Mouse (Mus musculus): ENCODE data around the gene Cdkl3. TPM values are rescaled to one million over a fixed set of nuclear protein-coding genes. Genes with fewer than 3 reads are reported as not detected.
A peak's percentile ranks its signal among the peaks of the same experiment; 100 is the strongest.

Cdkl3 gene
- total RNA-seq (2014; rRNA removed) = 33.2 and 35.5 TPM in 2 replicates
- polyA plus RNA-seq (2015; fragmentation: Nextera tagmentation; extraction: Ambion mirVana) = 40.4 and 45.1 TPM in 2 replicates

DNA sequence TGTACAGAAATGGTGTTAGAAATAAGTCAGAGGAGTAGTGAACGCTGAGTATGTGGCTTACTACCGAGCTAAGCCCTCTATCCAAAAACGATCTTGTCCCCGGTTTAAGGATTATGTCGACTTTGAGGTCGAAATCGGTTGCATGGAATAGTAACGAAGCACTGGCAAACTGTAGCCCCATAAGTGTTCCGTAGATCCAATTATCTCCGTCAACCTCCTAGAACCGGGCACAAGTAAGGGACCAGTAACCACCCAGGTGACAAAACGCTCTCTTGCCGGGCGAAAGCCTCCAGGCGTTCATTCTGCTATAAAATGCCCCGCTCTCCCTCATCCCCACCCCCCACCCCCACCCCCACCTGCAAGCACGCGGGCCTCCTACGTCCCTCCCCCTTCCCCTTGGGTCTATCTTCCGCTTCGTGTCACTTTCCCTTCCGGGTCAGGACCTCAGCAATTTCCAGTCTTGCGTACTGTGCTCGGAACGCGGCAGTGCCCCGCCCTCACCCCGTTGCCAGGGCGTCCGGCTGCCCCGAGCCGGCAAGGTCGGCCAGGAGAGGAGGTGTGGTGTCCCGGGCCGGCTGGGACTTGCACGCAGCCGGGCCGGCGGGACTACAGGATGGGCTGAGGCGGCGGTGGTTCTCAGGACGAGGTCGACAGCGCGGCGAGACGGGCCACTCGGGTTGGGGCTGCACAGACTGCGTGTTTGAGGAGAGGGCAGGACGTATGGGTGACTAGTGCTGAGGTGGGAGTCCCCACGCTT, at the start of gene Cdkl3:
Gene Cdkl3, plus strand, starts transcription at position 450 of the 757 bp plus-strand sequence.
- peak within 1 kb of the TSS; percentile 93 for H3K27ac ChIP-seq (ENCODE audit: low read depth, low read length)
- DNase-seq = peak; percentile 92
- H3K4me1 ChIP-seq (ENCODE audit: insufficient read depth) = peaks cover 8% of the 10 kb centered on the region

GRCm38 (mm10) chr11:51956112-51956511, 47.9 kb upstream of the Cdkl3 start:
- 67% methylated on average over 9 of the region's 9 CpGs for WGBS
- DNase-seq = no peak

More for the DNA sequence above, at the start of gene Cdkl3:
- no peak for TF ChIP-seq CTCF (IDR thresholded peaks at IDR 0.05; ENCODE audit: low read depth)
- H3K9me3 ChIP-seq (ENCODE audit: low read length) = no peaks in the 10 kb centered on the region
- no peaks in the 10 kb centered on the region for H3K27me3 ChIP-seq (ENCODE audit: insufficient read depth, low read length)
- peak within 1 kb of the TSS; percentile 72 for H3K4me2 ChIP-seq (ENCODE audit: low read depth)
- ATAC-seq = peak; percentile 92
- H3K4me3 ChIP-seq (ENCODE audit: low read depth, low read length) = peak within 1 kb of the TSS; percentile 97
- WGBS = under 1% methylated on average over 51 of the region's 51 CpGs
- H3K9ac ChIP-seq = peak within 1 kb of the TSS; percentile 92
- H3K36me3 ChIP-seq (ENCODE audit: insufficient read depth) = peaks cover 4% of the 10 kb centered on the region; the same call in 1 of the 2 replicates

DNA sequence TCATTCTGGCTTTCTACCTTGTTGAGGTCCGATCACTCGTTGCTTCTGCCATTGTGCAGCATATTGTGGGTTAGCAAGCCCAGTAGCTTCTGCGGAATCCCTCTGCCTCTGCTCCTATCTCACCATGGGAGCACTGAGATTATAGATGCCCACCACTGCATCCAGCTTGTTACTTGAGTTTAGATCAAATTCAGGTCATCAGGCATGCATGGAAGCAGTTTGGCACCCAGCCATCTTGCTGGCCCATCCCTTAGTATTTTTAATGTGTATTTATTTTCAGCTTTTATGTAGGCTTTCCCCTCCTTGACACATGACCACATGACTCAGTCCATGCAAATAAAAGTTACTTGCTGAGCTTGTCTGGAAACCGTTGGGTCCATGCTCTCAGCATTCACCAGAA, 46.3 kb upstream of the Cdkl3 start:
- H3K9me3 ChIP-seq (ENCODE audit: low read length) = no peaks in the 10 kb centered on the region
- TF ChIP-seq CTCF (IDR thresholded peaks at IDR 0.05; ENCODE audit: low read depth) = no peak
- H3K4me3 ChIP-seq (ENCODE audit: low read depth, low read length) = no peak overlapping the region
- no peak overlapping the region for H3K9ac ChIP-seq
- H3K27me3 ChIP-seq (ENCODE audit: insufficient read depth, low read length) = no peaks in the 10 kb centered on the region
- H3K36me3 ChIP-seq (ENCODE audit: insufficient read depth) = no peaks in the 10 kb centered on the region
- no peak overlapping the region for H3K4me2 ChIP-seq (ENCODE audit: low read depth)
- WGBS = 86% methylated on average over 4 of the region's 4 CpGs
- no peaks in the 10 kb centered on the region for H3K4me1 ChIP-seq (ENCODE audit: insufficient read depth)
- DNase-seq = no peak
- ATAC-seq = no peak
- no peak overlapping the region for H3K27ac ChIP-seq (ENCODE audit: low read depth, low read length)

More at GRCm38 (mm10) chr11:51956112-51956511, 47.9 kb upstream of the Cdkl3 start:
- no peaks in the 10 kb centered on the region for H3K27me3 ChIP-seq (ENCODE audit: insufficient read depth, low read length)
- no peaks in the 10 kb centered on the region for H3K4me1 ChIP-seq (ENCODE audit: insufficient read depth)
- TF ChIP-seq CTCF (IDR thresholded peaks at IDR 0.05; ENCODE audit: low read depth) = no peak
- H3K4me3 ChIP-seq (ENCODE audit: low read depth, low read length) = no peak overlapping the region
- H3K9ac ChIP-seq = no peak overlapping the region
- no peak overlapping the region for H3K27ac ChIP-seq (ENCODE audit: low read depth, low read length)
- H3K9me3 ChIP-seq (ENCODE audit: low read length) = no peaks in the 10 kb centered on the region
- no peak overlapping the region for H3K4me2 ChIP-seq (ENCODE audit: low read depth)
- ATAC-seq = no peak
- H3K36me3 ChIP-seq (ENCODE audit: insufficient read depth) = no peaks in the 10 kb centered on the region

GRCm38 (mm10) chr11:51959511-51959910, 44.5 kb upstream of the Cdkl3 start:
- no peaks in the 10 kb centered on the region for H3K4me1 ChIP-seq (ENCODE audit: insufficient read depth)
- H3K27me3 ChIP-seq (ENCODE audit: insufficient read depth, low read length) = no peaks in the 10 kb centered on the region
- no peaks in the 10 kb centered on the region for H3K36me3 ChIP-seq (ENCODE audit: insufficient read depth)
- no peak overlapping the region for H3K9ac ChIP-seq
- H3K9me3 ChIP-seq (ENCODE audit: low read length) = no peaks in the 10 kb centered on the region
- DNase-seq = no peak
- WGBS = 91% methylated on average over 5 of the region's 5 CpGs
- H3K4me3 ChIP-seq (ENCODE audit: low read depth, low read length) = no peak overlapping the region
- no peak for ATAC-seq
- no peak for TF ChIP-seq CTCF (IDR thresholded peaks at IDR 0.05; ENCODE audit: low read depth)
- H3K27ac ChIP-seq (ENCODE audit: low read depth, low read length) = no peak overlapping the region
- no peak overlapping the region for H3K4me2 ChIP-seq (ENCODE audit: low read depth)

- Histone ChIP-seq H3K4me3 (ENCODE audit: low read depth, low read length) (no peak overlapping the region), H3K27me3 (ENCODE audit: insufficient read depth, low read length) (no peaks in the 10 kb centered on the region), H3K27ac (ENCODE audit: low read depth, low read length) (no peak overlapping the region), H3K9me3 (ENCODE audit: low read length) (no peaks in the 10 kb centered on the region), H3K36me3 (ENCODE audit: insufficient read depth) (no peaks in the 10 kb centered on the region), H3K4me2 (ENCODE audit: low read depth) (no peak overlapping the region), H3K9ac (no peak overlapping the region), H3K4me1 (ENCODE audit: insufficient read depth) (no peaks in the 10 kb centered on the region)
- 94% methylated on average over 4 of the region's 4 CpGs for WGBS
- DNase-seq = no peak
- ATAC-seq = no peak
- no peak for TF ChIP-seq CTCF (IDR thresholded peaks at IDR 0.05; ENCODE audit: low read depth)
Measured at GRCm38 (mm10) chr11:51960061-51960460, 44.0 kb upstream of the Cdkl3 start.

- DNase-seq = peak; percentile 67
- Histone ChIP-seq H3K4me2 (ENCODE audit: low read depth) (no peak overlapping the region), H3K4me3 (ENCODE audit: low read depth, low read length) (no peak overlapping the region), H3K27me3 (ENCODE audit: insufficient read depth, low read length) (no peaks in the 10 kb centered on the region), H3K9me3 (ENCODE audit: low read length) (no peaks in the 10 kb centered on the region), H3K27ac (ENCODE audit: low read depth, low read length) (no peak overlapping the region), H3K9ac (no peak overlapping the region), H3K36me3 (ENCODE audit: insufficient read depth) (no peaks in the 10 kb centered on the region), H3K4me1 (ENCODE audit: insufficient read depth) (no peaks in the 10 kb centered on the region)
- peak; percentile 33; the same call in 1 of the 2 replicates for TF ChIP-seq CTCF (IDR thresholded peaks at IDR 0.05; ENCODE audit: low read depth)
- 40% methylated on average over 11 of the region's 11 CpGs for WGBS
- ATAC-seq = peak; percentile 81
Measured at GRCm38 (mm10) chr11:51960967-51961471, 43.0 kb upstream of the Cdkl3 start.

- no peak for TF ChIP-seq CTCF (IDR thresholded peaks at IDR 0.05; ENCODE audit: low read depth)
- DNase-seq (no peak), ATAC-seq (no peak)
- Histone ChIP-seq H3K4me3 (ENCODE audit: low read depth, low read length) (no peak overlapping the region), H3K27me3 (ENCODE audit: insufficient read depth, low read length) (no peaks in the 10 kb centered on the region), H3K27ac (ENCODE audit: low read depth, low read length) (no peak overlapping the region), H3K4me2 (ENCODE audit: low read depth) (no peak overlapping the region), H3K9me3 (ENCODE audit: low read length) (no peaks in the 10 kb centered on the region), H3K9ac (no peak overlapping the region), H3K36me3 (ENCODE audit: insufficient read depth) (no peaks in the 10 kb centered on the region), H3K4me1 (ENCODE audit: insufficient read depth) (no peaks in the 10 kb centered on the region)
- WGBS = 91% methylated on average over 8 of the region's 8 CpGs
Measured at GRCm38 (mm10) chr11:51961761-51962160, 42.3 kb upstream of the Cdkl3 start.
